Mouse (Mus musculus) liver, embryonic 14.5 days (tissue): ENCODE measurements at regions not wholly inside any gene's neighbourhood (a gene's known extent, or its start where the extent isn't known, plus 50 kb on each side); places are given as distances from the start of the nearest gene placed in this dataset.

Experiments used
- CTCF ChIP-seq: IDR thresholded peaks from 2 replicates; pipeline ENCODE4 v1.5.1; 2016; ENCODE audit warnings: antibody characterized with exemption, low read depth, control low read depth
- EP300 ChIP-seq: IDR thresholded peaks from 2 replicates; pipeline ENCODE4 v1.6.1; 2016; ENCODE audit warnings: antibody characterized with exemption, low read depth

GRCm38 (mm10) chr1:69430683-69431407 is 256.2 kb downstream of the Ikzf2 start:
- TF ChIP-seq CTCF (no peak), EP300 (no peak)
